Mouse (Mus musculus): ENCODE measurements at regions not wholly inside any gene's neighbourhood (a gene's known extent, or its start where the extent isn't known, plus 50 kb on each side); places are given as distances from the start of the nearest gene placed in this dataset.

- TF ChIP-seq MYC (IDR thresholded peaks at IDR 0.05; ENCODE audit: low read depth, low read length) (no peak), EP300 (IDR thresholded peaks at IDR 0.05; ENCODE audit: low read depth in 1 of 2, low read length in 2 of 2) (no peak)
Observed at GRCm38 (mm10) chr1:23705489-23705888, 56.1 kb upstream of the B3gat2 start.

All from MEL (cell line).